Mouse (Mus musculus) brain, adult 2 months (tissue): ENCODE measurements at regions not wholly inside any gene's neighbourhood (a gene's known extent, or its start where the extent isn't known, plus 50 kb on each side); places are given as distances from the start of the nearest gene placed in this dataset.

Experiments used
- DNase-seq: peaks from one replicate; pipeline ENCODE4 v3.0.0; 2011; ENCODE audit warnings: low read depth, low spot score

DNA sequence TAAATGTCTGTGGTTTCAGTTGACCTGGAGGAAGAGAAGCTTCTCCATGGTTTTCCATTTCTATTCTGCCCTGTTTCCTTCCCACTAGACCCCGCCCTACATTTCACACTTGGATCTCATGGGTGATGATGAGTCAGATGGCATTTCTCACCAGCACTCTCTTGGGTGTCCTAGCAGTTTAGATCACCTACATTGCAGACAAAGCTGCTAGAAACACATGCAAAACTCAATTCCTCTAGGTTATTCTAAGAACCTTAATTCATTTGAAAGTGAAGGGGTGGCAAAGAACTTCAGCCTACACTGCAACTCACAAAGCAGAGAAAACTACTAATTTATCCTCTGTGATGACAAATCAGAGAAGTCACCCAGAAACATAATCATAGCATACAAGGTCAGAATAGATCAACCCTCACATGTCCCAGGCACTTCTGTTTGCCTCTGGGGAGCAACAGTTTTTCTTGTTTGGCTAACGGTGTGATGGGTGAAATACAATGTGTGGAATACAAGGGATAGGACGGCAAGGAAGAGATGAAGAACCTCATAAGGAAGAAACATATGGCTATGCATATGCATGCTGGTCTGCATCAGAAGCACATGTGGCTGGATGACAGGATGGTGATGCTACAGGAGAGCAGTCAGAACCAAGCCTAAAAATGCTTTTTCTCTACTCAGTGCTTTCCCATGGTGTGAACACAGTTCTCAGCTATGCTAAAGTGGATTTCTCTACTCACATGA lies 990.7 kb upstream of the Kif18a start:
- peak; percentile 88 for DNase-seq

DNA sequence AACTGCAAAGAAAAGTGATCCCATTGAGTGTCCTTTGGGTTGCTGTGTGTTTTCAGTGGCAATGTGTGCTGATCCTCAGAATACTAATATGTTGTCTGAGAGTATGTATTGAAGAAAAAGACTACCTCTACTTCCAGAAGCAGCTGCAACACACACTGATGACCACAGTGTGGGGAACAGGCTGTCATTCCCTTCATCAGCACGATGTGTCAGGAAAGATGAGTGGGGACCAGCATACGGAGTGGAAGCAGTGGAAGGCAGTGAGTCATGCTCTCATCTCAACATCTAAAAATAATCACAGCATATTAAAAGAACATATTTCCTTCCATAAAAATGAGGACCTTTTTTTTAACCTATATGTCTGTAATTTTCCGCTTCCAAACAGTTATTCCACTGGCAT lies 977.8 kb upstream of the Kif18a start:
- peak; percentile 77 for DNase-seq
